Mouse (Mus musculus): ENCODE data around the gene Arhgef7. TPM values are rescaled to one million over a fixed set of nuclear protein-coding genes. Genes with fewer than 3 reads are reported as not detected.
A peak's percentile ranks its signal among the peaks of the same experiment; 100 is the strongest.

Gene Arhgef7
- total RNA-seq, 2 experiments from 2014 or later = 53.1 to 70.4 TPM

DNA sequence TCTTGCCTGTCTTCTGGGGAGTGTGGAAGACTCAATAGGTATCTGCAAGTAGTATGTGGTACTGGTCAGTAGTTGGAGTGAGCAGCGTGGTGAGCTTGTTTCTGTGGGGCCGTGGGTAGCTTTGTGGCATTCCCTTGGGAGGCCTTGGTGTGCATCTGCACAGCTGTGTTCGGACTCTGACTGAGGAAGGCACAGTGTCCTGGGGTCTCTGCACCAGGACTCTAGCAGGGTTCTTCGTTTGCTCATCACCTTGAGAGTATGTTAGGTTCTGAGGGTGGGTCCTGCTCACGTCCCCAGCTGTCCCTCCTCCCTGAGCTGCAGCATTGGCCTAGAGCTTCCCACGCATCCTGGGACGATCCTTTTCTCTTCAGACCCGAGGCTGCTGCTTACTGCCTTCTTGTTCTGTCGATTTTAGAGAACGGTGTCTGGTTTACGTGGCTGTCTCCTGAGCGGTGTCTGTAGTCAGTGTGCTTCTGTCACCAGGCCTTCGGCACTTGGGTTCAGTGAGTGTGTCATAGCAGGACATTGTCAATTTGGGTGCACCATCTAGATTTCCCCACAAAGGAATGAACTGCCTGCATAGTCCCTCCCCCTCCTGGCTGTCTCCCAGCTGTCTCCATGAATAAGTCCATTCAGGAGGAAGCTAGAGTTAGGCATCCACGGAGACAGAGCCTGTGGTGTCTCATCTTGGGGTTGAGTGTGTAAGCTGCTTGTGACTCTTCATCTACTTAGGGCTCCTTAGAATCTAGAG is 70.4 kb downstream of the Arhgef7 start:
- DNase-seq = peak; percentile 23

GRCm38 (mm10) chr8:11798480-11798867 is 71.0 kb downstream of the Arhgef7 start:
- DNase-seq = no peak

GRCm38 (mm10) chr8:11799098-11799497 is 71.6 kb downstream of the Arhgef7 start:
- DNase-seq = no peak

DNA sequence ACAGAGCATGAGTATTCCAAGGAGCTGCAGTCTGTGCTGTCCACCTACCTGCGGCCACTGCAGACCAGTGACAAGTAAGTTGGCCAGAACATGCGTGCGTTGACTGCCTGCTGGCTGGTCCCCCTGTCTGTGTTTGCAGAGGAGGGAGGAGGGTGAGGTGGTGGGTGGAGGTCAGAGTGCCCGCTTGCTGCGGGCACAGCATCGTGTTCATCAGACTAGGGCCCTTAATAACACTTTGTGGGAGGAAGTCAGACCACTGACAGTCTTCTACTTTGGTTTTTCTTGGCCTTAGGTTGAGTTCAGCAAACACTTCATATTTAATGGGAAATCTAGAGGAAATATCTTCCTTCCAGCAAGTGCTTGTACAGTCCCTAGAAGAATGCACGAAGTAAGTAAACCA is 73.0 kb downstream of the Arhgef7 start:
- no peak for DNase-seq

DNA sequence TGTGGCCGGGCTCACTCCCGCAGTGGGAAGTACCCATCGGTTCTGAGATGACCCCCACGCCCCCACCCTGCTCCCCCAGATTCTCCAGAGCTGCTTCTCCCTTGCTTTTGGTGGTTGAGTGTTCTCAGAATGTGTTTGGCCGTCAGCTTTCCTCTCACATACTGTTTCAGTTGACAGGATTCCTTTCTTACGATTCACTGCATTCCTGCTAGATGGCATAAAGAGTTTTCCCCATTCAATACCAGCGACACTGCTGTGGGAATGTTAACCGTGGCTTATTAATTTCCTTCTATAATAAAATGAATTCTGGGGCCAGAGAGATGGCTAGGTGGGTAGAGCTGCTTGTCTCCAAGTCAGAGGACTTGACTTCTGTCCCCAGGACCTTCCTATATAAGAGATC is 74.0 kb downstream of the Arhgef7 start:
- DNase-seq = no peak

DNA sequence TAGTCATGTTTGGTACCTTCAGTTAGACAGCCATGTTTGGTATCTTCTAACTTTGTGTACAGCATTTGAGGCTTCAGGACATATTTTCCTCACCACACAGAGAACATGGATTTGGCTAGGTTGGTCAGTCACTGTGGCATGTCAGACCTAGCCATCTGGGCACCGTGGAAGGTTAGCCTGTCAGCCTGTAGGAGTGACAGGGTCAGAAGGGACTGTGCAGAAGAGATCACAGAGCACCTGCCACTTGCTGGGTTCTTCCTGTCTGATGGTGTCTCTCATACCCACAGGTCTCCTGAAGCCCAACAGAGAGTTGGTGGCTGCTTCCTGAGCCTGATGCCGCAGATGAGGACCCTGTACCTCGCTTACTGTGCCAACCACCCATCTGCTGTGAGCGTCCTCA is 77.4 kb downstream of the Arhgef7 start:
- no peak for DNase-seq

GRCm38 (mm10) chr8:11806252-11806651 is 78.7 kb downstream of the Arhgef7 start:
- DNase-seq = no peak

DNA sequence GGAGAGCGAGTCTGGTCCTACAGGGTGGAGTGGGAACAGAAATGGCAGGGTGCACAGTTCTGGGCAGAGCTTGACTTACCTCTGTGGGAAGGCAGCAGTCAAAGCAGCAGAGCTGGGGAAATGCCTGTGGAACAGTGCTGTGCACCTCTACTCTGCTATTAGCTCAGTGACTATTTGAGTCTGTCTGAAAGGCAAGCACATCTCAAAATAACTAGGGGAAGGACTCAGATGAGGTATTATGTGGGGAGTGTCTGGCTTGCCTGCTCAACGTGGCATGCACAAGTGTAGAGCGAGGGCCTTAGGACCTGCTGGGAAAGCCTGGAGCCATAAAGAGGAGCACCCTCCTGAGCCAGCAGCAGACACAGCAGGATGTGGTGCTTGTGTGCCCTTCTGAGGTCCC is 79.8 kb downstream of the Arhgef7 start:
- no peak for DNase-seq

DNA sequence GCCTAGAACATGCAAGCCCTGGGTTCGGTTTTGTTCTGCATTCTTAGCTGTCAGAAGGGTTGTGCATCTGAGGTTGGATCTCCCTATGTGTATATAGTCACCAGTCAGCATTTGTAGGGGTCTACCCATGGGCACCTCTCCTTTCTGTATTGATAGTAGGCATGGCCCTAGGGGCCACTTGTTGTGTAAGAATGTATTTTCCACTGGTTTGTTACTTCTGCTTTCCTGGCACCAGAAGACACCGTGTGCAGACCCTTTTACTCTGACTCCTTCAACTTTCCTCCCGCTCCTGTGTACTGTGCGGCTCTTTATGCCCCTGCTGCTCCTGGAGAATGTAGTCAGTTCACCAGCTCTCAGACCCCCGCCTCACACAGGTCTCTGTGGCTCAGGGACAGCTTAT is 80.5 kb downstream of the Arhgef7 start:
- no peak for DNase-seq

DNA sequence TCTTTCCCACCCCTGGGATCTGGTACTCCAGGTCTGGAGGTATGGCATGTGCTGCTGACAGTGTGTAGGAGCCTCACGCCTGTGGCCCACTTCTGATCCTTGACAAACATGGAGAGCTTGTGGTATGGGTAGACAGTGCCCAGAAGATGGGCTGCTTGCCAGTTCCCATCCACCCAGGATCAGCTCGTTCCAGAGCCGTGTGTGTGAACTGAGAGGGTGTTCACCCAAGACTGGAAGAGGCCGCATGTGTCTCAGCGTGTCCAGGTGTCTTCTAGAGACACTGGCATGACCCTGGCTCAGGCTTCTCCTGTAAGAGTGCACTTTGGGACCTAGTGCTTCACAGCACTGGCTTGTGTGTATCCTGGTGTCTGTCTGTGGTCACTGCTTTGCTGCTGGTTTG is 82.9 kb downstream of the Arhgef7 start:
- DNase-seq = no peak

GRCm38 (mm10) chr8:11813801-11814200 is 86.3 kb downstream of the Arhgef7 start:
- DNase-seq = no peak

GRCm38 (mm10) chr8:11815206-11815605 is 87.7 kb downstream of the Arhgef7 start:
- no peak for DNase-seq

- no peak for DNase-seq
These were observed 92.6 kb downstream of the Arhgef7 start for GRCm38 (mm10) chr8:11820136-11820535.

DNA sequence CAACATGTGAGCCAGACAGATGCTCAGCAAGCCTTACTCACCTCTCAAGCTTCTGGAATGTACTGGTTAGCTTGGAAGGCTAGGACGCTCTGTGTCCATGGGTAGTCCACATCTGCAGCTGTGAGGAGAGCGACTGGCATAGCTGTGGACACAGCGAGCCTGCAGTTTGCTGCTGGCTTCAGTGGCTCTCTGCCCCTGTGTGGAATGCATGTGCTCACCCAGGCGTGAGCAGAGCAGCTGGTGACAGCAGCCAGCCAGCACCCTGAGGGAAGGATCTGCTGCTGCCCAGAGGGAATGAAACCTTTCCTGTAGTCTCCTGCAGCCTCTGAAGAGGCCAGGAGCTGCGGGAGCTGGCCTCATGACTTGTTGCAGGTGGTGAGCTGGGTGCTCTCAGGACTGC is 93.0 kb downstream of the Arhgef7 start:
- DNase-seq = no peak

DNA sequence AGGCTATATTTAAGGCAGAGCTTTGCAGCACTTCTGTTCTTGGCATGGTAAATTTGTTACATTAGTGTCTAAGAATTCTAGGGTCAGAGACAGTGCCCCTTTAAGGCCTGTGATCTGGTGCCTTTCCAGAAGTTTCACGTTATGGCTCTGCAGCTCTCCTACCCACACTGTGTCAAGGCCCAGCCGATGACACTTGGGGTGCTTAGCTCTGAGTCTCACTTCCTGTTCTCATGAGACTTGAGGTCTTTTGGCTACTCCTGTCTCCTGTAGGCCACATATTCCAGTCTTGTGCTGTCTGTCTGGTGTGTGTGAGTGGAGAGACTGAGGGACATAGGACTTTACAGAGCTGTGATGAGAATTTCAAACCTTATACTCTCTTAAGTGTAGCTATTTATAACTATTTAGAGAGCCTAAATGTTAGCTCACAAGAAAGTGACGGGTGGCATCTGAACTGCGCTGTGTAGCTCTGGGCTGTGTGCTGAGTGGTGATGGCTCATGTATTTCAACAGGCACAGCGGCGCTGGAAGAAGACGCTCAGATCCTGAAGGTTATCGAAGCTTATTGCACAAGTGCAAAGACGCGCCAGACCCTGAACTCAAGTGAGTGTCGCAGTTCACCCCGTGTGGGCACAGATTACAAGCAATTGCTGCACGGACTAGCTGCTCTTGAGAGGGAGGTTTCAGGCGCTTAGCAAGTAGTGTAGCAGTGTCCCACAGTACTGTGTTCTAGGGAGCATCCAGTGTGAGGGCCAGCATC is 94.1 kb downstream of the Arhgef7 start:
- peak; percentile 63 for DNase-seq

- DNase-seq = peak; percentile 22
These were observed 95.1 kb downstream of the Arhgef7 start for GRCm38 (mm10) chr8:11822550-11823060.

GRCm38 (mm10) chr8:11825756-11826155 is 98.2 kb downstream of the Arhgef7 start:
- peak; percentile 52 for DNase-seq

GRCm38 (mm10) chr8:11827312-11827711 is 99.8 kb downstream of the Arhgef7 start:
- DNase-seq = no peak

DNA sequence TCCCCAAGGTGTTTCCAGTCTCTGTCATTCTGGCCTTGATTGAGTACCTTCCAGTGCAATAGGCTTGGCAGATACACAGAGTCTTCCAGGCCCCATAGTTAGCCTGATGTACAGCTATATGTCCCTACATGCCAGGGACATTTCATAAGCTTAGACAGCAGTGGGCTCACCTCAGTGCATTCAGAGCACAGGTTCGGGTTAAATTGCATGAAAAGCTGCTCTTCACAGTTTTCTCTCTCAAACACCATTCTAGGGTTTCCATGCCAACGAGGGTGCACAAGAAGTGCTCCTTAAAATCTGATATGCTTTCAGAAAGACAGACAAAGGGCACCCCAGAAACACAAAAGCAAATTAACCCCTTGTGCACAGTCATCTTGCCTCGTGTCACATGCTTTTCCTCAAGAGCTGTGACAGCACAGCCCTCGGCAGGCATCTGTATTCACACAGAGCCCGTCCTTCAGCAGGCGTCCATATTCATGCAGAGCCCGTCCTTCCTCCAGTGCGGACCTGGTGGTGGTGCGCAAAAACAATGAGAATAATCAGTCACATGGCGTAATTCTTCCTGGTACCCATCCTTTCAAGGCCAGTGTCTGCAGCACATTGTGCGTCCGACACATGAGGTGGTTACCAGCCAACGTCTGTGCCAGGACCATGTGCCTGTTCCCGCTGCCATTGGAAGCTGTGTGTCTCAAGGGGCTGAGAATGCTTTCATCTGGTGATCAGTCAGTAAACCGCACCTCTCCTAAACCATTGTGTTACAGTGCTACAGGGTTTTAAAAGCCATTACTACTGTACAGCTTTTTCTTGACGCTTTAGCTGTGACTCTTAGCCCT is 102.9 kb downstream of the Arhgef7 start:
- peak; percentile 38 for DNase-seq

GRCm38 (mm10) chr8:11831174-11831573 is 103.7 kb downstream of the Arhgef7 start:
- DNase-seq = no peak

- no peak for DNase-seq
These were observed 104.4 kb downstream of the Arhgef7 start for GRCm38 (mm10) chr8:11831939-11832338.

GRCm38 (mm10) chr8:11833157-11833556 is 105.6 kb downstream of the Arhgef7 start:
- DNase-seq = no peak

DNA sequence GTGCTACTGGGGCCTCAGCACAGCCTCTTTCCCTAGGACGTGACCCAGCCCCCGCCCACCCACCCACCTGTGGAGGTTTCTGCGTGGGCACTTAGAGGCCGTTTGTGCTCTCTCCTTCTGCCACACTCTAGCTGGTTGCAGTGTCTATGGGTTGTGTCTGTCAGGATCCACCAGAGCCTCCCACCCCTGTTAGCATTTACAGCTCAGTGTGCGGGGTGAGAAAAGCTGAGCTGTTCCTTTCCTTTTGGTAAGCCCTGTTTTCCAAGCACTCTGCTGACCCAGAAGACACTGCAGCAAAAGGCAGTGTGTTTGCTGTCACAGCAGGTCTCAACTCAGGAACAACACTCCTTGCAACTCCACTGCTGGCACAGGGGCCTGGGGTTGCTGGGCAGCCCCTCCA is 106.7 kb downstream of the Arhgef7 start:
- DNase-seq = no peak

Measured in adrenal gland, postnatal 10 days (tissue).